8 mouse cellular contexts compared by ENCODE assay signal in genomic region chr15:99224208-99224911, GRCm38 (mm10). TPM values are rescaled to one million over a fixed set of nuclear protein-coding genes. Genes with fewer than 3 reads are reported as not detected.
DNase-seq lines count a peak whose midpoint lies in the region; ATAC-seq and TF ChIP-seq lines count a peak whose summit lies in the region.

TSS of gene Kcnh3 (plus strand) at chr15:99224861.

- H3K4me3 ChIP-seq in gastrocnemius, adult 2 months, result peak within 1 kb of the TSS; percentile 69
- H3K4me3 ChIP-seq in cerebellum, adult 2 months (replicated peaks; ENCODE audit: insufficient read depth, low read depth, low read length), result peak within 1 kb of the TSS; percentile 65
- peak within 1 kb of the TSS; percentile 59 for H3K4me3 ChIP-seq in intestine, postnatal 0 days (ENCODE audit: low read depth, low read length)
- H3K4me3 ChIP-seq in midbrain, embryonic 11.5 days (ENCODE audit: low read depth, low read length), result peak within 1 kb of the TSS; percentile 28

- TF ChIP-seq CTCF in gastrocnemius, adult 2 months (IDR thresholded peaks at IDR 0.05), result no peak
- TF ChIP-seq CTCF in cerebellum, adult 2 months (IDR thresholded peaks at IDR 0.05; ENCODE audit: borderline replicate concordance, insufficient read depth, low read depth, low read length), result no peak
- TF ChIP-seq CTCF in intestine, postnatal 0 days (IDR thresholded peaks at IDR 0.05; ENCODE audit: low read depth), result peak; percentile 35

- 0 out of 2 replicates have a peak within 1 kb of the TSS, but pooled peaks have one; percentile 22 for H3K9ac ChIP-seq in intestine, postnatal 0 days (ENCODE audit: low read depth, low read length)
- H3K9ac ChIP-seq in midbrain, embryonic 11.5 days (ENCODE audit: low read length), result peak within 1 kb of the TSS; percentile 9; the same call in 1 of the 2 replicates

- peaks cover 2% of the 10 kb centered on the region; the same call in 1 of the 2 replicates for H3K27me3 ChIP-seq in cerebellum, adult 2 months (ENCODE audit: control insufficient read depth, insufficient read depth, low read length)
- H3K27me3 ChIP-seq in intestine, postnatal 0 days (replicated peaks; ENCODE audit: control insufficient read depth, insufficient read depth, low read length), result peaks cover 82% of the 10 kb centered on the region
- H3K27me3 ChIP-seq in midbrain, embryonic 11.5 days (ENCODE audit: control insufficient read depth, insufficient read depth, low read length), result peaks cover 80% of the 10 kb centered on the region

- DNase-seq in gastrocnemius, adult 2 months, result peak; percentile 55
- no peak for DNase-seq in gastrocnemius, postnatal 4 days (ENCODE audit: low spot score in 2 of 2)
- peak; percentile 65 to 74 for DNase-seq in cerebellum, adult 2 months
- peak; percentile 70 to 73 for DNase-seq in frontal cortex, postnatal 14 days (ENCODE audit: low spot score in 2 of 2)
- DNase-seq in left cerebral cortex, postnatal 4 days, result no peak
- peak; percentile 97 for DNase-seq in midbrain, embryonic 11.5 days (ENCODE audit: low spot score, missing footprints)
- peak; percentile 48 to 79 for DNase-seq in spleen, postnatal 4 days (ENCODE audit: low spot score in 2 of 2)

- intact Hi-C loops in gastrocnemius, adult 2 months (cut with DNase I), result no loop called here
- intact Hi-C loops in left cerebral cortex, postnatal 4 days (cut with DNase I), result no loop called here

- H3K36me3 ChIP-seq in intestine, postnatal 0 days (ENCODE audit: control insufficient read depth, insufficient read depth), result no peaks in the 10 kb centered on the region
- H3K36me3 ChIP-seq in midbrain, embryonic 11.5 days (ENCODE audit: control insufficient read depth, insufficient read depth, low read length), result no peaks in the 10 kb centered on the region

- no peaks in the 10 kb centered on the region for H3K4me1 ChIP-seq in cerebellum, adult 2 months (ENCODE audit: control insufficient read depth, insufficient read depth, low read length)
- H3K4me1 ChIP-seq in intestine, postnatal 0 days (replicated peaks; ENCODE audit: control insufficient read depth, insufficient read depth, low read length), result peaks cover 4% of the 10 kb centered on the region; the same call in 1 of the 2 replicates
- H3K4me1 ChIP-seq in midbrain, embryonic 11.5 days (ENCODE audit: control insufficient read depth, insufficient read depth, low read length), result peaks cover 22% of the 10 kb centered on the region

- peak within 1 kb of the TSS; percentile 95 for H3K4me2 ChIP-seq in intestine, postnatal 0 days (replicated peaks; ENCODE audit: low read depth)
- peak within 1 kb of the TSS; percentile 40 for H3K4me2 ChIP-seq in midbrain, embryonic 11.5 days

- no peaks in the 10 kb centered on the region for H3K9me3 ChIP-seq in intestine, postnatal 0 days (ENCODE audit: control insufficient read depth)
- no peaks in the 10 kb centered on the region for H3K9me3 ChIP-seq in midbrain, embryonic 11.5 days (ENCODE audit: control insufficient read depth, low read length)

- no peak for TF ChIP-seq POLR2A in cerebellum, adult 2 months (IDR thresholded peaks at IDR 0.05; ENCODE audit: borderline replicate concordance, insufficient read depth, low read length)

- under 1% methylated on average over 65 of the region's 66 CpGs for WGBS in cerebellum, adult 2 months
- WGBS in intestine, postnatal 0 days, result 2% methylated on average over 64 of the region's 66 CpGs
- under 1% methylated on average over 55 of the region's 66 CpGs for WGBS in midbrain, embryonic 11.5 days

- 0 out of 2 replicates have a peak, but pooled peaks have one; percentile 19 for ATAC-seq in intestine, postnatal 0 days
- peak; percentile 60 for ATAC-seq in midbrain, embryonic 11.5 days (ENCODE audit: low FRiP score)

- H3K27ac ChIP-seq in gastrocnemius, adult 2 months, result no peak within 1 kb of the TSS
- H3K27ac ChIP-seq in cerebellum, adult 2 months (ENCODE audit: insufficient read depth, low read length), result no peak within 1 kb of the TSS
- no peak within 1 kb of the TSS for H3K27ac ChIP-seq in intestine, postnatal 0 days (ENCODE audit: low read depth, low read length)
- no peak within 1 kb of the TSS for H3K27ac ChIP-seq in midbrain, embryonic 11.5 days (ENCODE audit: low read depth, low read length)

RNA-seq across cellular contexts. Expression of gene Kcnh3, which starts in this region (rescaled TPM):
- total RNA-seq in gastrocnemius, adult 2 months (2021), result not detected
- total RNA-seq in gastrocnemius, postnatal 4 days (2021), result under 1 TPM; 0.10 to 0.13 TPM
- 5.0 and 7.0 TPM in 2 replicates for polyA plus RNA-seq in cerebellum, adult 2 months (2012; rRNA removed)
- 0.20 and 0.48 TPM in 2 replicates for polyA plus RNA-seq in intestine, postnatal 0 days (2015; fragmentation: Nextera tagmentation; extraction: Ambion mirVana)
- 10 to 100 TPM; 66.6 to 67.3 TPM for total RNA-seq in left cerebral cortex, postnatal 4 days (2021)
- 0.04 and 0.07 TPM in 2 replicates for polyA plus RNA-seq in midbrain, embryonic 11.5 days (2014; fragmentation: Nextera tagmentation; extraction: Ambion mirVana)

Comparison
In these comparisons a context has a peak if more than half of its experiments do, and no peak if none do; other contexts are left out.
1. RNA of gene Kcnh3 (total RNA-seq): 66.6 to 67.3 TPM in left cerebral cortex, postnatal 4 days; 0.10 to 0.13 TPM in gastrocnemius, postnatal 4 days and not detected in gastrocnemius, adult 2 months; every median in the first group is over 10 times any median in the second.
2. Peak in DNase-seq and H3K4me3 ChIP-seq in gastrocnemius, adult 2 months; RNA of the gene not detected or under 1 TPM.
3. Peak in ATAC-seq, H3K4me3 ChIP-seq, H3K9ac ChIP-seq and H3K4me2 ChIP-seq in intestine, postnatal 0 days; RNA of the gene not detected or under 1 TPM.
4. Peak in DNase-seq, ATAC-seq, H3K4me3 ChIP-seq, H3K9ac ChIP-seq and H3K4me2 ChIP-seq in midbrain, embryonic 11.5 days; RNA of the gene not detected or under 1 TPM.
5. DNase-seq: peak in cerebellum, adult 2 months (2 of 2), frontal cortex, postnatal 14 days (2 of 2) and spleen, postnatal 4 days (2 of 2); none in gastrocnemius, postnatal 4 days (0 of 2) and left cerebral cortex, postnatal 4 days (single experiment).
6. Peak in every context shown above with its lines, with median percentiles within 50 percentile points of each other: H3K4me3 ChIP-seq.